Mouse (Mus musculus): Measurements from ENCODE around the gene Spaca3.

Gene Spaca3

GRCm38 (mm10) chr11:80868039-80868438 lies 9.9 kb downstream of the Spaca3 start:
- no peak for DNase-seq (ENCODE audit: low spot score in 2 of 2)

- peak; percentile 57 to 82 for DNase-seq (ENCODE audit: low spot score in 2 of 2)
Observed at GRCm38 (mm10) chr11:80872509-80873474, 14.6 kb downstream of the Spaca3 start.

GRCm38 (mm10) chr11:80877131-80877651 lies 19.0 kb downstream of the Spaca3 start:
- DNase-seq (ENCODE audit: low spot score in 2 of 2) = peak in 1 of 2 experiments; percentile 15

- DNase-seq (ENCODE audit: low spot score in 2 of 2) = no peak
Observed at GRCm38 (mm10) chr11:80878026-80878425, 19.9 kb downstream of the Spaca3 start.

- no peak for DNase-seq (ENCODE audit: low spot score in 2 of 2)
Observed at GRCm38 (mm10) chr11:80882229-80882810, 24.2 kb downstream of the Spaca3 start.

- no peak for DNase-seq (ENCODE audit: low spot score in 2 of 2)
Observed at GRCm38 (mm10) chr11:80884521-80885231, 26.5 kb downstream of the Spaca3 start.

- no peak for DNase-seq (ENCODE audit: low spot score in 2 of 2)
Observed at GRCm38 (mm10) chr11:80886365-80886764, 28.2 kb downstream of the Spaca3 start.

- DNase-seq (ENCODE audit: low spot score in 2 of 2) = no peak
Observed at GRCm38 (mm10) chr11:80887021-80887420, 28.9 kb downstream of the Spaca3 start.

- DNase-seq (ENCODE audit: low spot score in 2 of 2) = no peak
Observed at GRCm38 (mm10) chr11:80889336-80890063, 31.3 kb downstream of the Spaca3 start.

- DNase-seq (ENCODE audit: low spot score in 2 of 2) = no peak
Observed at GRCm38 (mm10) chr11:80895853-80896252, 37.7 kb downstream of the Spaca3 start.

- DNase-seq (ENCODE audit: low spot score in 2 of 2) = no peak
Observed at GRCm38 (mm10) chr11:80900555-80900954, 42.4 kb downstream of the Spaca3 start.

GRCm38 (mm10) chr11:80902664-80903063 lies 44.5 kb downstream of the Spaca3 start:
- no peak for DNase-seq (ENCODE audit: low spot score in 2 of 2)

- no peak for DNase-seq (ENCODE audit: low spot score in 2 of 2)
Observed at GRCm38 (mm10) chr11:80903426-80903825, 45.3 kb downstream of the Spaca3 start.

- DNase-seq (ENCODE audit: low spot score in 2 of 2) = no peak
Observed at GRCm38 (mm10) chr11:80904559-80904958, 46.4 kb downstream of the Spaca3 start.

- peak; percentile 6 to 59 for DNase-seq (ENCODE audit: low spot score in 2 of 2)
Observed at GRCm38 (mm10) chr11:80906456-80906855, 48.3 kb downstream of the Spaca3 start.

- DNase-seq (ENCODE audit: low spot score in 2 of 2) = no peak
Observed at GRCm38 (mm10) chr11:80907820-80908219, 49.7 kb downstream of the Spaca3 start.

GRCm38 (mm10) chr11:80912721-80913120 lies 54.6 kb downstream of the Spaca3 start:
- no peak for DNase-seq (ENCODE audit: low spot score in 2 of 2)

GRCm38 (mm10) chr11:80913408-80914024 lies 55.4 kb downstream of the Spaca3 start:
- DNase-seq (ENCODE audit: low spot score in 2 of 2) = no peak

Data from spleen, postnatal 10 days (tissue).